Mouse (Mus musculus) hindbrain, postnatal 0 days (tissue): ENCODE results near the gene Pknox2. TPM values are rescaled to one million over a fixed set of nuclear protein-coding genes. Genes with fewer than 3 reads are reported as not detected.

Experiments
- ATAC-seq: fragments of 200-750 bp; cut with Nextera tagmentation; 2 replicates; pipeline ENCODE4 v1.8.0; 2017; ENCODE audit warnings: mild to moderate bottlenecking, moderate TSS enrichment, moderate library complexity
- DNase-seq: peaks from one replicate; pipeline ENCODE4 v3.0.0-alpha.2; 2015; ENCODE audit warnings: low spot score
- H3K27ac ChIP-seq: fragments of 300-500 bp; sonication (generic); 2 replicates; pipeline ENCODE4 v1.5.1; 2014; ENCODE audit warnings: mild to moderate bottlenecking
- H3K27me3 ChIP-seq: fragments of 300-500 bp; sonication (generic); 2 replicates; pipeline ENCODE4 v1.6.1; 2014; ENCODE audit warnings: low read length, mixed read lengths; ENCODE audit not compliant: insufficient read depth
- H3K36me3 ChIP-seq: fragments of 300-500 bp; sonication (generic); 2 replicates; pipeline ENCODE4 v1.6.1; 2014; ENCODE audit warnings: low read length, mixed read lengths; ENCODE audit not compliant: insufficient read depth
- H3K4me1 ChIP-seq: fragments of 300-500 bp; sonication (generic); 2 replicates; pipeline ENCODE4 v1.6.1; 2014; ENCODE audit warnings: antibody characterized with exemption, low read length, mixed read lengths; ENCODE audit not compliant: insufficient read depth
- H3K4me2 ChIP-seq: fragments of 300-500 bp; sonication (generic); 2 replicates; pipeline ENCODE4 v1.6.1; 2014; ENCODE audit warnings: low read depth, mild to moderate bottlenecking, low read length, moderate library complexity, mixed read lengths
- H3K4me3 ChIP-seq: fragments of 300-500 bp; sonication (generic); 2 replicates; pipeline ENCODE4 v1.5.1; 2014; ENCODE audit warnings: low read length
- H3K9ac ChIP-seq: fragments of 300-500 bp; sonication (generic); replicated peaks from 2 replicates; pipeline ENCODE4 v1.6.1; 2014; ENCODE audit warnings: mild to moderate bottlenecking, low read length, moderate library complexity, mixed read lengths
- H3K9me3 ChIP-seq: fragments of 300-500 bp; sonication (generic); 2 replicates; pipeline ENCODE4 v1.6.1; 2016; ENCODE audit warnings: low read length, mixed read lengths
- CTCF ChIP-seq: IDR thresholded peaks from 2 replicates; pipeline ENCODE4 v1.5.1; 2016; ENCODE audit warnings: antibody characterized with exemption, control low read depth, low read depth
- WGBS: fragments of 180-500 bp; shearing (Covaris S2); extraction: QIAGEN DNeasy Blood & Tissue Kit; methylation state at CpG from one replicate; pipeline ENCODE4 v1.1.7; 2014; 5-methylcytosine and 5-hydroxymethylcytosine counted together
- polyA plus RNA-seq: library from polyadenylated mRNA; unstranded; fragments of >200 nt; fragmentation: Nextera tagmentation; extraction: Ambion mirVana; gene quantifications from 2 replicates; pipeline ENCODE4 v1.2.1, GENCODE M21; 2015
- total RNA-seq: library from RNA; depleted of rRNA; stranded (reverse); fragments of >200 nt; gene quantifications from 2 replicates; pipeline ENCODE4 v1.2.3, GENCODE M21; 2014

Pknox2 gene
- total and polyA plus RNA-seq, 2 experiments from 2014 or later = 22.2 to 23.5 TPM

GRCm38 (mm10) chr9:36932950-36933812, 214.0 kb downstream of the Pknox2 start:
- no peaks in the 10 kb centered on the region for H3K4me1 ChIP-seq
- DNase-seq (no peak), ATAC-seq (no peak; the same call in 1 of the 2 replicates)
- 73% methylated on average over 12 of the region's 12 CpGs for WGBS
- no peak overlapping the region for H3K9ac ChIP-seq
- no peak for TF ChIP-seq CTCF
- H3K36me3 ChIP-seq = no peaks in the 10 kb centered on the region
- H3K4me3 ChIP-seq = no peak overlapping the region
- H3K27me3 ChIP-seq = no peaks in the 10 kb centered on the region
- H3K4me2 ChIP-seq = no peak overlapping the region
- H3K27ac ChIP-seq = no peak overlapping the region
- no peaks in the 10 kb centered on the region for H3K9me3 ChIP-seq

- 80% methylated on average over 4 of the region's 4 CpGs for WGBS
- H3K4me3 ChIP-seq = no peak overlapping the region
- no peak overlapping the region for H3K4me2 ChIP-seq
- DNase-seq (no peak), ATAC-seq (no peak)
- no peaks in the 10 kb centered on the region for H3K27me3 ChIP-seq
- H3K4me1 ChIP-seq = no peaks in the 10 kb centered on the region
- no peak overlapping the region for H3K9ac ChIP-seq
- TF ChIP-seq CTCF = no peak
- H3K9me3 ChIP-seq = no peaks in the 10 kb centered on the region
- no peaks in the 10 kb centered on the region for H3K36me3 ChIP-seq
- no peak overlapping the region for H3K27ac ChIP-seq
These were observed 215.6 kb downstream of the Pknox2 start for GRCm38 (mm10) chr9:36931657-36932056.

GRCm38 (mm10) chr9:36923753-36924152, 223.5 kb downstream of the Pknox2 start:
- Histone ChIP-seq H3K27me3 (no peaks in the 10 kb centered on the region), H3K9me3 (no peaks in the 10 kb centered on the region), H3K4me3 (no peak overlapping the region), H3K9ac (no peak overlapping the region), H3K36me3 (no peaks in the 10 kb centered on the region), H3K27ac (no peak overlapping the region), H3K4me1 (no peaks in the 10 kb centered on the region), H3K4me2 (no peak overlapping the region)
- no peak for ATAC-seq
- no peak for DNase-seq
- 77% methylated on average over 5 of the region's 5 CpGs for WGBS
- no peak for TF ChIP-seq CTCF

- Histone ChIP-seq H3K4me1 (no peaks in the 10 kb centered on the region), H3K27ac (no peak overlapping the region), H3K4me3 (no peak overlapping the region), H3K36me3 (no peaks in the 10 kb centered on the region), H3K27me3 (no peaks in the 10 kb centered on the region), H3K9ac (no peak overlapping the region), H3K9me3 (no peaks in the 10 kb centered on the region), H3K4me2 (no peak overlapping the region)
- DNase-seq (peak; percentile 58), ATAC-seq (peak; percentile 63)
- TF ChIP-seq CTCF = no peak
- 41% methylated on average over 13 of the region's 13 CpGs for whole genome bisulfite sequencing
These were observed 225.3 kb downstream of the Pknox2 start for GRCm38 (mm10) chr9:36921718-36922415.

- no peaks in the 10 kb centered on the region for H3K27me3 ChIP-seq
- DNase-seq = no peak
- H3K4me3 ChIP-seq = no peak overlapping the region
- H3K4me1 ChIP-seq = no peaks in the 10 kb centered on the region
- no peak for TF ChIP-seq CTCF
- no peak overlapping the region for H3K27ac ChIP-seq
- H3K9me3 ChIP-seq = no peaks in the 10 kb centered on the region
- H3K36me3 ChIP-seq = no peaks in the 10 kb centered on the region
- H3K9ac ChIP-seq = no peak overlapping the region
- no peak for ATAC-seq
- WGBS = 36% methylated on average over 4 of the region's 4 CpGs
- no peak overlapping the region for H3K4me2 ChIP-seq
These were observed 227.7 kb downstream of the Pknox2 start for GRCm38 (mm10) chr9:36919472-36919871.

GRCm38 (mm10) chr9:36918582-36918981, 228.6 kb downstream of the Pknox2 start:
- DNase-seq = no peak
- no peak for TF ChIP-seq CTCF
- H3K36me3 ChIP-seq = no peaks in the 10 kb centered on the region
- H3K4me1 ChIP-seq = no peaks in the 10 kb centered on the region
- H3K9ac ChIP-seq = no peak overlapping the region
- H3K9me3 ChIP-seq = no peaks in the 10 kb centered on the region
- H3K27ac ChIP-seq = no peak overlapping the region
- 43% methylated on average over 3 of the region's 3 CpGs for WGBS
- no peak for ATAC-seq
- H3K4me2 ChIP-seq = no peak overlapping the region
- no peak overlapping the region for H3K4me3 ChIP-seq
- H3K27me3 ChIP-seq = no peaks in the 10 kb centered on the region

- H3K4me2 ChIP-seq = no peak overlapping the region
- H3K4me3 ChIP-seq = no peak overlapping the region
- ATAC-seq (no peak), DNase-seq (no peak)
- 0 out of 2 replicates have a peak overlapping the region, but pooled peaks have one; percentile 4 for H3K27ac ChIP-seq
- no peak for TF ChIP-seq CTCF
- no peaks in the 10 kb centered on the region for H3K36me3 ChIP-seq
- no peaks in the 10 kb centered on the region for H3K9me3 ChIP-seq
- no peaks in the 10 kb centered on the region for H3K4me1 ChIP-seq
- no peaks in the 10 kb centered on the region for H3K27me3 ChIP-seq
- 61% methylated on average over 5 of the region's 5 CpGs for WGBS
- H3K9ac ChIP-seq = no peak overlapping the region
These were observed 230.3 kb downstream of the Pknox2 start for GRCm38 (mm10) chr9:36916915-36917314.
